Mouse (Mus musculus): Measurements from ENCODE around the gene Pip4p1.

- TF ChIP-seq CTCF (IDR thresholded peaks at IDR 0.05; ENCODE audit: low read depth, low read length) (no peak), POLR2A (IDR thresholded peaks at IDR 0.05; ENCODE audit: extremely low read depth, insufficient read depth, low read length) (no peak)
These were observed 37.9 kb downstream of the Pip4p1 start for GRCm38 (mm10) chr14:50892541-50893459.

Data from liver, adult 2 months (tissue).